Mouse (Mus musculus): ENCODE measurements around the gene Cfap58. TPM values are rescaled to one million over a fixed set of nuclear protein-coding genes. Genes with fewer than 3 reads are reported as not detected.
A peak's percentile ranks its signal among the peaks of the same experiment; 100 is the strongest.

Cfap58 gene
- polyA plus RNA-seq, 1 experiment from 2014 or later: 0.08 TPM

DNA sequence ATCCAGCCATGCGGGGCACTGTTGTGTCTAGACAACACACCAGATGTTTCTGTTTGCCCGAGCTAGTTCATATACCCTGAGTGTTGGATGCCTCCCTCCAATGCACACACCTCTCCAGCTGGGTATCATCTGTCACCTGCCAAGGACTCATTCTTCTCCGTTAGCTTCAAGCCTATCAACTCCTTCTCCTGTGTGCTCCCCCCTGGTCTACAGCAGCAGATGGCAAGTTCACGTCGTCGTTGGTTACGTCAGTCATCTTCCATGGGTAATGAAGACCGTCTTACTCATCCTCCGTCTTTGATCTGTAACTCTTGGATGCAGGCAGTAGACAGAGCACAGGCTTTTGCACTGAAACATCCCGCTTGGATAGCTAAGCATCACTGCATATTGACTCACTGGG lies 42.8 kb downstream of the Cfap58 start:
- no peaks in the 10 kb centered on the region for H3K36me3 ChIP-seq
- no peak for ATAC-seq (ENCODE audit: extremely low read depth, insufficient number of reproducible peaks, low FRiP score, low TSS enrichment)
- no peak overlapping the region for H3K4me3 ChIP-seq
- H3K4me1 ChIP-seq: peaks cover 6% of the 10 kb centered on the region; the same call in 1 of the 2 replicates
- no peak overlapping the region for H3K27ac ChIP-seq (replicated peaks)
- no peak overlapping the region for H3K4me2 ChIP-seq
- no peaks in the 10 kb centered on the region for H3K9me3 ChIP-seq
- H3K9ac ChIP-seq: no peak overlapping the region
- peaks cover 4% of the 10 kb centered on the region for H3K27me3 ChIP-seq (replicated peaks)
- WGBS: 68% methylated on average over 10 of the region's 10 CpGs

DNA sequence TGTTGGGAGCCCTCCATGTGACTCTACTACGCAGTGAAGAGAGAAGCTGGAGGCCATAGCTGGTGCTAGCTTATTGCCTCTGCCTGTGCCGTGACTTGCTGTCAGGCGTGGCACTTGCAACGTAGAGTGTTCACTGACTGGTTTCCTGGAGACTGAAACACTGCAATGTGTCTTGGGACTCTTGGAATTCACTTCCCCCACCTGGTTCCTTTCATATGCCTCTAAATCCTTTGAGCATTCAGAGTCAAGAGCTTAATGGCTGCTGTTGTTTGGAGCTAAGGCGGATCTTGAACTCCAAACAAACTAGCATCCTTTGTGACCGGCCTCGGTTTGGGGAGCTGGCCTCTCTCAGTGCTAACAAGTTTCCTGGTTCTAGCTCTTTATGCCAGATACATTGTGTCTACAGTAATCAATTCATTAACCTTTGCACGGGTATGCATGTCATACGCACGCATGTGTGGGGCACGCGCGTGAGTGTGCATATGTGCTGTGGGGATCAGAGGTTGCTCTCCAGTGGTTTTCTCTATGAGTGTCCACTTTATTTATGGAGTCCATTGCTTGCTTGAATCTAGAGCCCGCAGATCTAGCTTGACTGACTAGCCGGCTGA lies 48.2 kb downstream of the Cfap58 start:
- H3K9ac ChIP-seq: no peak overlapping the region
- no peaks in the 10 kb centered on the region for H3K36me3 ChIP-seq
- peaks cover 6% of the 10 kb centered on the region; the same call in 1 of the 2 replicates for H3K4me1 ChIP-seq
- no peak for ATAC-seq (ENCODE audit: extremely low read depth, insufficient number of reproducible peaks, low FRiP score, low TSS enrichment)
- 81% methylated on average over 15 of the region's 15 CpGs for WGBS
- H3K9me3 ChIP-seq: no peaks in the 10 kb centered on the region
- H3K4me3 ChIP-seq: no peak overlapping the region
- H3K4me2 ChIP-seq: no peak overlapping the region
- H3K27me3 ChIP-seq (replicated peaks): peaks cover 17% of the 10 kb centered on the region
- H3K27ac ChIP-seq (replicated peaks): no peak overlapping the region

DNA sequence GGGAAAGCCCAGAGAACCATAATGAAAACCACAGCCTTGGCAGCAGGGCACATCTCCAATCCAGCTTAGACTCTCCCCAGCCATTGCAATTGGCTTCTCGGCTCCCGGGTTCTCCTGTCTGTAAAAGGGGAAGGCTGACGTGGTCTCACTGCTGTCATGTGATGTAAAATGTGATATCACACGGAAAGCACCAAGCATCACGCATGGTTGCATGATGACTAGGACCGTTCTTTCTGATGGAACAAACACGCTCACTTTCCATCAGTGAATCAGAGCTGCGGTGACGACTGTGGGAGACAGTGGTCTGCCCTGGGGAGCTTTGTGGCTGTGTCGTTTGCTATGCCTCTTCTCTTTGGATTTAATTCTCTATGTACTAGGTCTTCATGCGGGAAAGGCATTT lies 50.5 kb downstream of the Cfap58 start:
- Histone ChIP-seq H3K4me2 (no peak overlapping the region), H3K36me3 (no peaks in the 10 kb centered on the region), H3K4me1 (peaks cover 6% of the 10 kb centered on the region; the same call in 1 of the 2 replicates), H3K4me3 (no peak overlapping the region), H3K9ac (no peak overlapping the region), H3K27ac (replicated peaks) (no peak overlapping the region), H3K9me3 (no peaks in the 10 kb centered on the region), H3K27me3 (replicated peaks) (peaks cover 17% of the 10 kb centered on the region)
- WGBS: 73% methylated on average over 11 of the region's 11 CpGs
- ATAC-seq (ENCODE audit: extremely low read depth, insufficient number of reproducible peaks, low FRiP score, low TSS enrichment): no peak

DNA sequence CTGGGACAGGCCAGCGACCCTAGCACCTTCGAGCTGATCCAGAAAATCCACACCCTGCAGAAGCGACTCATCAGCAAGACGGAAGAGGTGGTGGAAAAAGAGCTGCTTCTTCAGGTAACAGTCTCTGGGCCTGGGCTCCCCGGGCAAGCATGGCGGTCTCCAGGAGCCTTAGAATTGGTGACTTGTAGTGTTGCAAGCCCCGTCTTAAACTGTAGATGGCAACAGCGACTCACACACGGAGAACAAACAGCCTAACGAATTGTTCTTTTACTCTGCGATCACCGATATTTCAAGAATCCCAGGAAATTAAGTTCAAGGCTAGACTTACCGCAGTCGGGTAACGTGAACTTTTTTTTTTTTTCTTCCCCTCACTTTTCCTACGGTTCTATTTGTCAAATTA lies 51.0 kb downstream of the Cfap58 start:
- Histone ChIP-seq H3K4me3 (no peak overlapping the region), H3K9me3 (no peaks in the 10 kb centered on the region), H3K36me3 (no peaks in the 10 kb centered on the region), H3K27me3 (replicated peaks) (peaks cover 17% of the 10 kb centered on the region), H3K9ac (no peak overlapping the region), H3K27ac (replicated peaks) (no peak overlapping the region), H3K4me1 (peaks cover 6% of the 10 kb centered on the region; the same call in 1 of the 2 replicates), H3K4me2 (peak overlapping the region; percentile 33; the same call in 1 of the 2 replicates)
- 29% methylated on average over 16 of the region's 16 CpGs for WGBS
- ATAC-seq (ENCODE audit: extremely low read depth, insufficient number of reproducible peaks, low FRiP score, low TSS enrichment): no peak

DNA sequence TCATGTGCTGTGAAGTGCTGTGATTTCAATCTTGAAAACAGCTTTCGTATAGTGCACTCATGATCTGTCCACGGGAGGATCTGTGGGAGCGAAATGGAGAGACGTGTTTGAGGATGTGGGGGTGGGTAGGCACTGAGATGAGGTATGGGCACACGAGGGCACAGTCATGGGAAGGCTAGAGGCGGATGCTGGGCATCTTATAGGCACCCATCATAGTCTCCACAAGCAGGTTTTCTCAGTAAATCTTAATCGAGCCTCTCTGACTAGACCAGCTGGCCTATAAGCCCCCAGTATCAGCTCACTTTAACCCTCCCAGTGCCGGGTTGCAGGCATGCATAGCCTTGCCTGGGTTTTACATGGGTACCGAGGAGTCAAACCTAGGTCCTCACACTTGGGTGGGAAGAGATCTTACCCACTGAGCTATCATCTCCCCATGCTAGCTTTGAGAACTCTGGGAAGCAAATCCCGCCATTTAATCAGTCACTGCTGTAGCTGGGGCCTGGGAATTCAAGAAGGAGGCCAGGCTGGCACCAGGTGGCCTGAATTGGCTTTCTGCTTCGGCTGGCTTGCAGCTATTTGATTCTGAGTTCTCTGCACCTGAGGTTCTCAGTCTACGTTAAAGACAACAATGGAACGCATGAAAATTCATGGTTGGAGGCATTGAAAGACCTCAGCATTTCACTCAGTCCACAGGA lies 51.6 kb downstream of the Cfap58 start:
- WGBS: 61% methylated on average over 13 of the region's 13 CpGs
- no peak overlapping the region for H3K4me3 ChIP-seq
- no peak for ATAC-seq (ENCODE audit: extremely low read depth, insufficient number of reproducible peaks, low FRiP score, low TSS enrichment)

DNA sequence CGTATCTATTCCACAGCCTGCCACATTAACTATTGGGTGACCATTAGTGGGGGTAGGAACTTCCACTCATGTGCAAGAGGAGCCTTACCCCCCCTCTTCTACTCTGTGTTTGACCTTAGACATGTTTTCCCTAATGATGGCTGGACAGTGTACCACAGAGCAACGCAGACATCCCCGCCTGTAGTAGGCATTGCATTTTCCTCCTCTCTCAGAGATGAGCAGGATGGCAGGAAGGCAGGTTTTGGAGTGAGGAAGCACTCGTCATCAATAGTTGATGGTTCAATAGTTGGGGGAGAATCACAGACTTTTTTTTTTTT lies 52.1 kb downstream of the Cfap58 start:
- Histone ChIP-seq H3K9me3 (no peaks in the 10 kb centered on the region), H3K4me3 (no peak overlapping the region), H3K4me1 (no peaks in the 10 kb centered on the region), H3K4me2 (no peak overlapping the region), H3K27ac (replicated peaks) (no peak overlapping the region), H3K36me3 (no peaks in the 10 kb centered on the region), H3K27me3 (replicated peaks) (peaks cover 17% of the 10 kb centered on the region), H3K9ac (no peak overlapping the region)
- WGBS: 77% methylated on average over 4 of the region's 4 CpGs
- ATAC-seq (ENCODE audit: extremely low read depth, insufficient number of reproducible peaks, low FRiP score, low TSS enrichment): no peak

More for the DNA sequence above, 51.6 kb downstream of the Cfap58 start:
- no peak overlapping the region for H3K9ac ChIP-seq
- peaks cover 3% of the 10 kb centered on the region; the same call in 1 of the 2 replicates for H3K4me1 ChIP-seq
- H3K27me3 ChIP-seq (replicated peaks): peaks cover 17% of the 10 kb centered on the region
- H3K27ac ChIP-seq (replicated peaks): no peak overlapping the region
- H3K9me3 ChIP-seq: no peaks in the 10 kb centered on the region
- peak overlapping the region; percentile 33; the same call in 1 of the 2 replicates for H3K4me2 ChIP-seq
- no peaks in the 10 kb centered on the region for H3K36me3 ChIP-seq

DNA sequence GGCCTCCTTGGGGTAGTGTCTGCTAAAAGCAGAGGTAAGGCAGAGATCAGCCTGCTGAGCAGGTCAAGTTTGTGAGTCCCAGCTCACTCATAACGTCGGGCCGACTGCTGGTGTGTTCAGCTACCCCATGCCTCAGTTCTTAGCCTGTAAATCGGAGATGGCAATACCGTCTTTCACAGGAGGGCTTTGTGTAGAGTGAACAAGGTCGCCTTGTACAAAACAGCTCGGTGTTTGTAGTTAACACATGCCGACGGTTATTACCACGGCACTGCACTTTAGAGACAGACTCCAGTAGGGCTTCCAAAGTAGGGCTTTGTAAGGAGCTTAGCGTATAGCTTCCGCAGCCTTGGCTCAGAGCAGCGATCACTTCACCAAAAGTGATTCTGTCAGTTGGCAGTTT lies 63.8 kb downstream of the Cfap58 start:
- Histone ChIP-seq H3K4me2 (no peak overlapping the region), H3K27me3 (replicated peaks) (0 out of 2 replicates have a peak, but pooled peaks cover 11% of the 10 kb centered on the region), H3K4me3 (no peak overlapping the region), H3K9me3 (no peaks in the 10 kb centered on the region), H3K27ac (replicated peaks) (no peak overlapping the region), H3K4me1 (0 out of 2 replicates have a peak, but pooled peaks cover 3% of the 10 kb centered on the region), H3K36me3 (no peaks in the 10 kb centered on the region), H3K9ac (no peak overlapping the region)
- WGBS: 88% methylated on average over 13 of the region's 13 CpGs
- ATAC-seq (ENCODE audit: extremely low read depth, insufficient number of reproducible peaks, low FRiP score, low TSS enrichment): no peak

DNA sequence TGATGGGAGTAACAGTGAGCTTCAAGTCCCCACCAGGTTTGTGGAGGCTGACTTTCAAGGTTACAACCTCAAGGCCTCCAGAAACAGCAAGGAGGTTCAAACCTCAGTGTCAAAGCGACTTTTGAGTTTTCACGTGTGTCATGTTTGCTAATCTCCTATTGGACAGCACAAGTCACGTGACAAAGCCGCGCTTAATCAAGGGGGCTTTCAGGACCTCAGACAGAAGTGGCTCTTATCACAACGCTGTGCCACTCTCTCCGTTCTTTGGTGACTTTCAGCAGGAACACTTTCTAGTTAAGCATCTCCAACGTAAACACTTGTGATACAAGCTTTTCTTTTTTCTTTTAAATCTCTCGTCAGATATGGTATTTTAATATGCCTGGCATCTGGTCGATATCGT lies 64.3 kb downstream of the Cfap58 start:
- Histone ChIP-seq H3K4me3 (no peak overlapping the region), H3K9ac (no peak overlapping the region), H3K4me2 (peak overlapping the region; percentile 22; the same call in 1 of the 2 replicates), H3K9me3 (no peaks in the 10 kb centered on the region), H3K4me1 (0 out of 2 replicates have a peak, but pooled peaks cover 3% of the 10 kb centered on the region), H3K27ac (replicated peaks) (no peak overlapping the region), H3K27me3 (replicated peaks) (0 out of 2 replicates have a peak, but pooled peaks cover 11% of the 10 kb centered on the region), H3K36me3 (no peaks in the 10 kb centered on the region)
- 54% methylated on average over 11 of the region's 11 CpGs for WGBS
- no peak for ATAC-seq (ENCODE audit: extremely low read depth, insufficient number of reproducible peaks, low FRiP score, low TSS enrichment)

DNA sequence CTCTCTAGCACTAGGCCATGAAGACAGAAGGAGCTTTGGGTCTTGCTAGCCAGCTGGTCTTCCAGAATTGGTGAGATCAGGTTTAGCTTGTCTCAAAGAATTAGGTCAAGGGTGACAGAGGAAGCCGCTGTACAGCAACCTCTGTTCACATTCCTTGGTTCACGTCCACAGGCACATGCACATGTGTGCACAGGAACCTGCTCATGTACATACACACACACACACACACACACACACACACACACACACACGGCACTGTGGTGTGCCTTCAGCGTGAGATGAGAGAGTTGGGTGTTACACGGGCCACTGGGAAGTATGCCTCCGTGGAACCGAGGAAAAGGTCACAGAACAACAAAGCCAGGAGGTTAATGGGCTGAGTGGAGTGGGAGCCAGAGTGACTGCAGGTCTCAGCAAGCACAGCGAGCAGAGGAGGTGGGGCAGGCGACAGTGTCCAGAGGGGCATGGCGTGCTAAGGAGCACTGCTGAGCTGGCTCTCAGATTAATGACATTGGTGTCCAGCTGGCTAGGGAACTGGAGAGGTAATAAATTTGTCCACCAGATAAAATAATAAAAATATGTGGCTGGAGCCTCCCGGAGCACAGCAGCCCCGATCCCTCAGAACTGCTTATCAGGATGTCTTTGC lies 71.4 kb downstream of the Cfap58 start:
- Histone ChIP-seq H3K9me3 (no peaks in the 10 kb centered on the region), H3K27me3 (replicated peaks) (peaks cover 9% of the 10 kb centered on the region; the same call in 1 of the 2 replicates), H3K4me2 (no peak overlapping the region), H3K4me3 (no peak overlapping the region), H3K36me3 (no peaks in the 10 kb centered on the region), H3K9ac (no peak overlapping the region), H3K4me1 (peaks cover 15% of the 10 kb centered on the region), H3K27ac (replicated peaks) (no peak overlapping the region)
- WGBS: 53% methylated on average over 12 of the region's 12 CpGs
- no peak for ATAC-seq (ENCODE audit: extremely low read depth, insufficient number of reproducible peaks, low FRiP score, low TSS enrichment)

DNA sequence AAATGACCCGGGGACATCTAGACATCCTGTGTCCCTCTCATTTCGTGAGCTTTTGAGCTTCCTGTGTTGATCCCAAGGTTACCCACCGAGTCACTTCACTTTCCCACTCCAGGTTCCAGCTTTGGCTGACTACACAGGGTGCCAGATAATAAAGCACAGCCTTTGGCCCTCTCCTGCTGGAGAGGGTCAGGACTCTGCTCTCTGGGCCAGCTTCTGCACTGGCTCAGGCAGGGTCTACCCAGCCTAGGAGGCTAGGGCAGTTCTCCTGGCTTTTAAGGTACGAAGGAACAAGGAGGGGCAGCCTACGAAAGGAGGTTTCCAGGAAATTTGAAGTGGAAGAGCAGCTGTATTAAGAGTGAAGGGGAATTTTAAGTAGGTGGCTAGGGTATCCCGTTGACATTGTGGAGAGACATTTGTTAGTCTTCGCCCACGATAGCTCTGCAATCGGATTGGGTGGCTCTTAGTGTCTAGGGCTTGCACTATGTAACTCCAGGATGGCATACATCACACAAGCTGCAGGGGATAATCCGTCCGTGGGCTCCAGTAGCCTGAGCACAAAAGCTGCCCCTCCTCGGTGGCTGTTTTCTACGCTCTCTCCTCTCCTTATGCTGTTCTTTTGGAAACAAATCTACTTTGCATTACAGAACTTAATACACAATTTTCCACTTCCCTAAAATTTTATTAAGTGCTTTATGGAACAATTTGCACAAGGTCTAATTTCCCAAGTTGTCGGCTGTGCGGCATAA lies 72.3 kb downstream of the Cfap58 start:
- Histone ChIP-seq H3K9ac (no peak overlapping the region), H3K9me3 (no peaks in the 10 kb centered on the region), H3K4me2 (peak overlapping the region; percentile 18; the same call in 1 of the 2 replicates), H3K4me3 (no peak overlapping the region), H3K4me1 (peaks cover 15% of the 10 kb centered on the region), H3K27ac (replicated peaks) (no peak overlapping the region), H3K36me3 (no peaks in the 10 kb centered on the region), H3K27me3 (replicated peaks) (peaks cover 13% of the 10 kb centered on the region; the same call in 1 of the 2 replicates)
- 55% methylated on average over 15 of the region's 15 CpGs for WGBS
- ATAC-seq (ENCODE audit: extremely low read depth, insufficient number of reproducible peaks, low FRiP score, low TSS enrichment): no peak

DNA sequence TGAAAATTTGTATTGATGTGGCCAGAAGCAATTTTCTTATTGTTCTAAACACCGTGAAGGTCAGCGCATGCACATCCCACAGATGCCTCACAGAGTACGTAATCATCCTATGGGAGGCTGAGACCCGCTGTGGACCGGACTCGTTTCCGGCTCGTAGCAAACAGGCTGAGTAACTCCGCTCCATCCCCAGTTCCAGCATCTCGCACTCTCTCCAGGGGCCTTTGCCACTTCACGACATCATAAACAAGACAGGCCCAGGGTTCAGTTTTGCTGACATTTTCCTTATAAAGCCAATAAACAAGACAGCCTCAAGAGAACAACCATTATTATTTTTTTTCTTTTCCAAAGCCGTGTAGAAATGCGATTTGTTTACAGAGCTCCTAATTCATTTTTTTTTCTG lies 82.6 kb downstream of the Cfap58 start:
- Histone ChIP-seq H3K27me3 (replicated peaks) (no peaks in the 10 kb centered on the region), H3K9me3 (no peaks in the 10 kb centered on the region), H3K4me1 (no peaks in the 10 kb centered on the region), H3K36me3 (no peaks in the 10 kb centered on the region), H3K4me2 (no peak overlapping the region), H3K9ac (no peak overlapping the region), H3K4me3 (no peak overlapping the region), H3K27ac (replicated peaks) (no peak overlapping the region)
- 66% methylated on average over 13 of the region's 13 CpGs for WGBS
- ATAC-seq (ENCODE audit: extremely low read depth, insufficient number of reproducible peaks, low FRiP score, low TSS enrichment): no peak
